Mouse (Mus musculus) hindbrain, embryonic 16.5 days (tissue): ENCODE measurements around the gene D430041D05Rik. TPM values are rescaled to one million over a fixed set of nuclear protein-coding genes. Genes with fewer than 3 reads are reported as not detected.

Source experiments
- ATAC-seq: fragments of 200-750 bp; cut with Nextera tagmentation; 2 replicates; pipeline ENCODE4 v1.8.0; 2017; ENCODE audit warnings: moderate TSS enrichment, moderate library complexity
- H3K27ac ChIP-seq: fragments of 300-500 bp; sonication (generic); 2 replicates; pipeline ENCODE4 v1.5.1; 2014; ENCODE audit warnings: low read depth, mild to moderate bottlenecking, control low read depth, low read length, moderate library complexity
- H3K27me3 ChIP-seq: fragments of 300-500 bp; sonication (generic); replicated peaks from 2 replicates; pipeline ENCODE4 v1.6.1; 2014; ENCODE audit warnings: low read length; ENCODE audit not compliant: control insufficient read depth, insufficient read depth
- H3K36me3 ChIP-seq: fragments of 300-500 bp; sonication (generic); 2 replicates; pipeline ENCODE4 v1.6.1; 2014; ENCODE audit warnings: mild to moderate bottlenecking, low read length, moderate library complexity, mixed read lengths; ENCODE audit not compliant: control insufficient read depth, insufficient read depth
- H3K4me1 ChIP-seq: fragments of 300-500 bp; sonication (generic); 2 replicates; pipeline ENCODE4 v1.6.1; 2014; ENCODE audit warnings: low read depth, low read length; ENCODE audit not compliant: control insufficient read depth, insufficient read depth
- H3K4me2 ChIP-seq: fragments of 300-500 bp; sonication (generic); 2 replicates; pipeline ENCODE4 v1.6.1; 2014; ENCODE audit warnings: mild to moderate bottlenecking, low read length, control low read depth, moderate library complexity
- H3K4me3 ChIP-seq: fragments of 300-500 bp; sonication (generic); 2 replicates; pipeline ENCODE4 v1.5.1; 2014; ENCODE audit warnings: mild to moderate bottlenecking, low read length, control low read depth, moderate library complexity
- H3K9ac ChIP-seq: fragments of 300-500 bp; sonication (generic); 2 replicates; pipeline ENCODE4 v1.6.1; 2014; ENCODE audit warnings: low read depth, mild to moderate bottlenecking, control low read depth, low read length, moderate library complexity
- H3K9me3 ChIP-seq: fragments of 300-500 bp; sonication (generic); 2 replicates; pipeline ENCODE4 v1.6.1; 2014; ENCODE audit warnings: mild to moderate bottlenecking, low read length, moderate library complexity; ENCODE audit not compliant: control insufficient read depth
- WGBS: fragments of 180-500 bp; shearing (Covaris S2); extraction: QIAGEN DNeasy Blood & Tissue Kit; methylation state at CpG from one replicate; pipeline ENCODE4 v1.1.7; 2014; 5-methylcytosine and 5-hydroxymethylcytosine counted together
- polyA plus RNA-seq: library from polyadenylated mRNA; unstranded; fragments of >200 nt; fragmentation: Nextera tagmentation; extraction: Ambion mirVana; gene quantifications from 2 replicates; pipeline ENCODE4 v1.2.1, GENCODE M21; 2015

D430041D05Rik gene
- polyA plus RNA-seq, 1 experiment from 2014 or later: 8.9 TPM

GRCm38 (mm10) chr2:104218114-104218513 is 192.7 kb downstream of the D430041D05Rik start:
- H3K27me3 ChIP-seq: no peaks in the 10 kb centered on the region
- no peaks in the 10 kb centered on the region for H3K9me3 ChIP-seq
- peaks cover 9% of the 10 kb centered on the region for H3K36me3 ChIP-seq
- H3K4me3 ChIP-seq: no peak overlapping the region
- 28% methylated on average over 10 of the region's 10 CpGs for WGBS
- H3K4me2 ChIP-seq: no peak overlapping the region
- peaks cover 10% of the 10 kb centered on the region for H3K4me1 ChIP-seq
- H3K9ac ChIP-seq: no peak overlapping the region
- ATAC-seq: peak; percentile 64
- H3K27ac ChIP-seq: peak overlapping the region; percentile 67

GRCm38 (mm10) chr2:104209408-104209807 is 201.4 kb downstream of the D430041D05Rik start:
- no peak overlapping the region for H3K9ac ChIP-seq
- H3K27me3 ChIP-seq: no peaks in the 10 kb centered on the region
- H3K4me1 ChIP-seq: peaks cover 14% of the 10 kb centered on the region
- H3K9me3 ChIP-seq: no peaks in the 10 kb centered on the region
- H3K4me3 ChIP-seq: no peak overlapping the region
- 75% methylated on average over 2 of the region's 2 CpGs for WGBS
- no peak overlapping the region for H3K4me2 ChIP-seq
- H3K27ac ChIP-seq: no peak overlapping the region
- ATAC-seq: no peak
- peaks cover 12% of the 10 kb centered on the region for H3K36me3 ChIP-seq

DNA sequence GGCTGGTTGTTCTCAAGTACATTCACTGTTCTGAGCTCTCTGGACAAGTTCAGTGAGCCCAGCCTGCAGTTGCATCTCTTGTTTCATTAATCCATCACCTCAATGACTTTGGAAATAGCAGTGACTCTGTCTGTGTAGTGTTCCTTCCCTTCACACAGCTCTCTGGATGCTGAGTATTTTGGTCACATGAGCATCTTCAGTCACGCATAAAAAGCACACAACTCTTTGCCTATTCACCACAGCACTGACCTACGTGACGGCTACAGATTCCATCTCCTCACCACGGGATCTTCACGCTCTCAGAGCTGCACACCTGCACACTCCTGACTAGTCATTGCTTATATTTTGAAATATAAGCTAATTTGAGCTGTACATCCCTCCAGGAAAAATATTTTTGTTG is 202.4 kb downstream of the D430041D05Rik start:
- Histone ChIP-seq H3K4me1 (peaks cover 14% of the 10 kb centered on the region), H3K4me3 (no peak overlapping the region), H3K27me3 (no peaks in the 10 kb centered on the region), H3K36me3 (peaks cover 8% of the 10 kb centered on the region), H3K27ac (peak overlapping the region; percentile 71), H3K4me2 (peak overlapping the region; percentile 19), H3K9ac (no peak overlapping the region), H3K9me3 (no peaks in the 10 kb centered on the region)
- no peak; the same call in 1 of the 2 replicates for ATAC-seq
- 35% methylated on average over 5 of the region's 5 CpGs for WGBS

DNA sequence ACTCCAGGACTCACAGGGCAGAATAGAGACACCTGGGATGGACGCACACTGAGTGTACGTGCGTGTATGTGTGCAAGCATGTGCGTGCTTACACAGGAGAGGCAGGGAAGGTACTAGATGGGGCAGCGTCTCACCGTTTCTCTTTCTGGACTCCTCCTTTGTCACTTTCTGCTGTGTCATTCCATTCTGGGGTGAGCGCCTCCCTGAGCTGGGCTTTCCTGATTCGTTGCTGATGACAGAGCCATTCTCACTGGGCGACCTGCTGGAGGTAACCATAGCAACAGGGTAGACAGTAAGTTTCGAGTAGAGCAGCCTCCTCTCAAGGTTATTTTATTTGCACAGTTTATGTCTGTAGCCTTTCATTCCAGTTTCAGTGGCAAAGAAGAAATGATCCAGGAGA is 202.9 kb downstream of the D430041D05Rik start:
- no peak overlapping the region for H3K4me3 ChIP-seq
- peak overlapping the region; percentile 19 for H3K4me2 ChIP-seq
- ATAC-seq: peak; percentile 94
- WGBS: 10% methylated on average over 10 of the region's 10 CpGs
- peak overlapping the region; percentile 71 for H3K27ac ChIP-seq
- H3K36me3 ChIP-seq: peaks cover 7% of the 10 kb centered on the region
- no peaks in the 10 kb centered on the region for H3K9me3 ChIP-seq
- no peak overlapping the region for H3K9ac ChIP-seq
- H3K27me3 ChIP-seq: no peaks in the 10 kb centered on the region
- H3K4me1 ChIP-seq: peaks cover 14% of the 10 kb centered on the region

- H3K9me3 ChIP-seq: no peaks in the 10 kb centered on the region
- H3K4me2 ChIP-seq: no peak overlapping the region
- H3K27ac ChIP-seq: no peak overlapping the region
- 37% methylated on average over 8 of the region's 8 CpGs for WGBS
- no peak overlapping the region for H3K9ac ChIP-seq
- no peaks in the 10 kb centered on the region for H3K27me3 ChIP-seq
- peaks cover 14% of the 10 kb centered on the region for H3K4me1 ChIP-seq
- ATAC-seq: no peak
- peaks cover 11% of the 10 kb centered on the region for H3K36me3 ChIP-seq
- no peak overlapping the region for H3K4me3 ChIP-seq
Observed at GRCm38 (mm10) chr2:104205623-104206022, 205.2 kb downstream of the D430041D05Rik start.

DNA sequence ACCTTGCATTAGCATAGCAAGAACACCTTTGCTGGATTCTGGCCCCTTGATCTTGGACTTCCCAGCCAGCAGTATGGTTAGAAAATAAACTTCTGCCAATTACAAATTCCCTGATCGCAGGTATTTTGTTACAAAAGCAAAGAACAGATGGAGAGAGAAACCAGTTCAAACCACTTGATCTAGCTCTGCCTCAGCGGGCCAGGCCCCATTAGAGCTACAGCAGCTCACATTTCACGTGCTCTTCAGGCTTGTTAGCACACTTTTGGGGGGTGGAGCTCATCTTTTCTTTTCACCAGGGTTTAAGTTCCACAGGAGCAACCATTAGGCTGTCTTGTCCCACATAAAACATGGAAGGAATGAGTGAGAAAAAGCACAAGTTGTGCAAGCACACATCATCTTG is 210.6 kb downstream of the D430041D05Rik start:
- no peak for ATAC-seq
- H3K36me3 ChIP-seq: peaks cover 14% of the 10 kb centered on the region
- H3K27me3 ChIP-seq: no peaks in the 10 kb centered on the region
- H3K4me2 ChIP-seq: no peak overlapping the region
- H3K9me3 ChIP-seq: no peaks in the 10 kb centered on the region
- H3K4me3 ChIP-seq: no peak overlapping the region
- no peak overlapping the region for H3K27ac ChIP-seq
- H3K4me1 ChIP-seq: no peaks in the 10 kb centered on the region
- 42% methylated on average over 3 of the region's 3 CpGs for WGBS
- no peak overlapping the region for H3K9ac ChIP-seq

- H3K9me3 ChIP-seq: no peaks in the 10 kb centered on the region
- H3K27ac ChIP-seq: no peak overlapping the region
- H3K36me3 ChIP-seq: 0 out of 2 replicates have a peak, but pooled peaks cover 6% of the 10 kb centered on the region
- WGBS: 87% methylated on average over 6 of the region's 6 CpGs
- no peak overlapping the region for H3K9ac ChIP-seq
- ATAC-seq: no peak
- no peaks in the 10 kb centered on the region for H3K4me1 ChIP-seq
- H3K27me3 ChIP-seq: no peaks in the 10 kb centered on the region
- no peak overlapping the region for H3K4me3 ChIP-seq
- H3K4me2 ChIP-seq: no peak overlapping the region
Observed at GRCm38 (mm10) chr2:104198186-104198585, 212.6 kb downstream of the D430041D05Rik start.

DNA sequence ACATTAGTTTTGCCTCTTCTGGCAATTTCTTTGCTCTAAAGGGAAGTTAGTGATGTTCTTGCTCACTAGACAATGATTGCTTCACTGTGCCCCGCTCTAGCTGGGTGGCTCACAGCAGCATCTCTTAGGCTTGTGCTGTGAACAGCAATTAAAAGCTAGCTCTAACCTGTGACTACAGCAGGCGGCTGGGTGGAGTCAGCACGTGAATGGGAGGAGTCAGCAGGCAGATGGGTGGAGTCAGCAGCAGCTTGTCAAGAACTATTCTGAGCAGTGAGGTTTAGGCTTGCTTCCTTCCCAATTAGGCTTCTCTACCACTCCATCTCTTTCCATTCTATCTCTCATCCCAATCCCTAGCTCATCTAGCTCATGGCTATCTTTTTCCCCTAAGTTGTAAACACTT is 213.5 kb downstream of the D430041D05Rik start:
- Histone ChIP-seq H3K27ac (no peak overlapping the region), H3K36me3 (0 out of 2 replicates have a peak, but pooled peaks cover 6% of the 10 kb centered on the region), H3K4me2 (no peak overlapping the region), H3K4me3 (no peak overlapping the region), H3K9ac (no peak overlapping the region), H3K4me1 (no peaks in the 10 kb centered on the region), H3K27me3 (no peaks in the 10 kb centered on the region), H3K9me3 (no peaks in the 10 kb centered on the region)
- ATAC-seq: no peak
- 40% methylated on average over 3 of the region's 3 CpGs for WGBS

GRCm38 (mm10) chr2:104192401-104193141 is 218.2 kb downstream of the D430041D05Rik start:
- ATAC-seq: no peak
- Histone ChIP-seq H3K4me3 (no peak overlapping the region), H3K4me1 (no peaks in the 10 kb centered on the region), H3K27ac (no peak overlapping the region), H3K9me3 (no peaks in the 10 kb centered on the region), H3K27me3 (no peaks in the 10 kb centered on the region), H3K9ac (no peak overlapping the region), H3K36me3 (no peaks in the 10 kb centered on the region; the same call in 1 of the 2 replicates), H3K4me2 (no peak overlapping the region)
- WGBS: 87% methylated on average over 18 of the region's 18 CpGs
